Mouse (Mus musculus) midbrain, embryonic 11.5 days (tissue): ENCODE results near the gene Ermard. TPM values are rescaled to one million over a fixed set of nuclear protein-coding genes. Genes with fewer than 3 reads are reported as not detected.
"Not testable (repeated sequence)": the region's sequence is repeated elsewhere in the genome, so short reads cannot be mapped to it uniquely, and the experiment has no call there.

ENCODE experiments used
- ATAC-seq: fragments of 200-750 bp; cut with Nextera tagmentation; 2 replicates; pipeline ENCODE4 v1.8.0; 2017; ENCODE audit warnings: moderate TSS enrichment, moderate library complexity; ENCODE audit not compliant: low FRiP score
- DNase-seq: peaks from one replicate; pipeline ENCODE4 v3.0.0; 2015; ENCODE audit warnings: low spot score; ENCODE audit errors: missing footprints
- H3K27ac ChIP-seq: fragments of 300-500 bp; sonication (generic); 2 replicates; pipeline ENCODE4 v1.5.1; 2014; ENCODE audit warnings: low read depth, low read length
- H3K27me3 ChIP-seq: fragments of 300-500 bp; sonication (generic); 2 replicates; pipeline ENCODE4 v1.6.1; 2014; ENCODE audit warnings: mild to moderate bottlenecking, low read length, moderate library complexity, mixed read lengths; ENCODE audit not compliant: control insufficient read depth, insufficient read depth
- H3K36me3 ChIP-seq: fragments of 300-500 bp; sonication (generic); 2 replicates; pipeline ENCODE4 v1.6.1; 2014; ENCODE audit warnings: mild to moderate bottlenecking, low read length, moderate library complexity, mixed read lengths; ENCODE audit not compliant: control insufficient read depth, insufficient read depth
- H3K4me1 ChIP-seq: fragments of 300-500 bp; sonication (generic); 2 replicates; pipeline ENCODE4 v1.6.1; 2014; ENCODE audit warnings: low read length; ENCODE audit not compliant: control insufficient read depth, insufficient read depth
- H3K4me2 ChIP-seq: fragments of 300-500 bp; sonication (generic); 2 replicates; pipeline ENCODE4 v1.6.1; 2014; ENCODE audit warnings: mild to moderate bottlenecking, moderate library complexity
- H3K4me3 ChIP-seq: fragments of 300-500 bp; sonication (generic); 2 replicates; pipeline ENCODE4 v1.5.1; 2014; ENCODE audit warnings: low read depth, low read length
- H3K9ac ChIP-seq: fragments of 300-500 bp; sonication (generic); 2 replicates; pipeline ENCODE4 v1.6.1; 2014; ENCODE audit warnings: low read length
- H3K9me3 ChIP-seq: fragments of 300-500 bp; sonication (generic); 2 replicates; pipeline ENCODE4 v1.6.1; 2016; ENCODE audit warnings: low read length; ENCODE audit not compliant: control insufficient read depth
- WGBS: fragments of 180-500 bp; shearing (Covaris S2); extraction: QIAGEN DNeasy Blood & Tissue Kit; methylation state at CpG from one replicate; pipeline ENCODE4 v1.1.7; 2014; 5-methylcytosine and 5-hydroxymethylcytosine counted together
- polyA plus RNA-seq: library from polyadenylated mRNA; unstranded; fragments of >200 nt; fragmentation: Nextera tagmentation; extraction: Ambion mirVana; gene quantifications from 2 replicates; pipeline ENCODE4 v1.2.1, GENCODE M21; 2014

Ermard gene
- polyA plus RNA-seq, result 69.3 and 83.2 TPM in 2 replicates

DNA sequence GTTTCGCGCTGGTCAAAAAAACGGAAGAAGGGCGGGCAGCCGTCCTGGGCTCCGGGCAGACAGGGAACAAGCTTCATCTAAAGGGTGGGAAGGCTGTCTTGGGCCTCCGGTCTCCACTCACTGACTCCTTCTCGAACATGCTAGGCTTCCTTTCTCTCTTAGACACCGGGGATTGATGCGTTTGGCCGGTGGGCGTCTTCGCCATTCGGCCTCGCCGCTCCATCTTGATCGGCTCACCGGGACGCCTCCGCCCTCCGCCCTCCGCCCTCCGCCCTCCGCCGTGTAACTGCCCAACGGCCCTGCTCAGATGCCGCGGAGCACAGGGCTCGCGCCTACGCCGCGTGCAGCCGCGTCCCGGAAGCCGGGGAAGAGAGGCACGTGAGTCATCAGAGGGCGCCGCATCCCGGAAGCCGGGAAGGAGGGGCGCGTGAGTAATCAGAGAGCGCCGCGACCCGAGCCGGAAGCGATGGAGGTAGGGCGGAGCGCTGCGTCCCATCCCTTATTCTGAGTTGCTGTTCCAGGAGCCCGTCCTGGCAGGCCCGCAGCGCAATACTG is at the start of gene Ermard, which contains the start of the genes Tcte3 and Gm3448:
Gene Ermard, plus strand, starts transcription at position 34 of the 555 bp plus-strand sequence.
Gene Tcte3, minus strand, starts transcription at position 314 of the 555 bp plus-strand sequence.
Gene Gm3448, minus strand, starts transcription at position 363 of the 555 bp plus-strand sequence.
- H3K27ac ChIP-seq, H3K4me1 ChIP-seq, H3K9me3 ChIP-seq, H3K9ac ChIP-seq, H3K36me3 ChIP-seq, DNase-seq, H3K4me2 ChIP-seq, H3K27me3 ChIP-seq, H3K4me3 ChIP-seq: not testable (repeated sequence)
- ATAC-seq, result peak; percentile 98
- WGBS, result 0% methylated on average over 12 of the region's 56 CpGs

DNA sequence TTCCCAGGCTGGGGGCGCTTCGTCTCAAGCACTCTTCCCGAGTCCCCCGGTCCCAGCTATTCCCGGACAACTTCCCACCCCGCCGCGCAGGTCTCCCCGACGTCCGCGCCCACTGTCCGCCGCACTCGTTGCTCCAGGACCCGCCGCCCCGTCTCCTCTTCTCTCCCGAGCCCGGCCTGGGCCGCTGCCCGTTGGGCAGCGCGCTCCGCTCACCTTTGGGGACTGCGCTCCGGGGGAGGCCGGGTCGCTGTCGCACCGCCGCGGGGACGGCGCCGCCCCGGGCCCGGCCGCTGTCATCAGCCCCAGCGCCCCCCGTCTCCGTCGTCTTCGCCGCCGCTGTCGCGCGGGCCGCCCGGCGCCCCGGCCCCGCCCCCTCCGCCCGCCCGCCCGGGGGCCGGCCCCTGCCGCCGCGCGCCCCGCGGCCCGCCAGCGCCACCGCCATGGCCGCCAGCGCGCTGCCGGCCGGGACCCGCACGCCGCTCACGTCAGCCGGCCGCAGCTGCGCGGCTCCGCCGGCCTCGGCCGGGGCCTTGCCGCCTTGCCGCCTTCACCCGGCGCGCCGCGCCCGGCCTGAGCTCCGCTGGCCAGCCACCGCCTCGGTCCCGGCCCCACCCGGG is 48.4 kb upstream of the Ermard start:
- not testable (repeated sequence) for H3K9me3 ChIP-seq, H3K4me3 ChIP-seq, H3K27ac ChIP-seq, H3K36me3 ChIP-seq, H3K4me2 ChIP-seq, DNase-seq, H3K9ac ChIP-seq, H3K4me1 ChIP-seq, H3K27me3 ChIP-seq
- WGBS, result no CpG with 5 or more reads among the region's 98 CpGs
- ATAC-seq, result peak; percentile 86

DNA sequence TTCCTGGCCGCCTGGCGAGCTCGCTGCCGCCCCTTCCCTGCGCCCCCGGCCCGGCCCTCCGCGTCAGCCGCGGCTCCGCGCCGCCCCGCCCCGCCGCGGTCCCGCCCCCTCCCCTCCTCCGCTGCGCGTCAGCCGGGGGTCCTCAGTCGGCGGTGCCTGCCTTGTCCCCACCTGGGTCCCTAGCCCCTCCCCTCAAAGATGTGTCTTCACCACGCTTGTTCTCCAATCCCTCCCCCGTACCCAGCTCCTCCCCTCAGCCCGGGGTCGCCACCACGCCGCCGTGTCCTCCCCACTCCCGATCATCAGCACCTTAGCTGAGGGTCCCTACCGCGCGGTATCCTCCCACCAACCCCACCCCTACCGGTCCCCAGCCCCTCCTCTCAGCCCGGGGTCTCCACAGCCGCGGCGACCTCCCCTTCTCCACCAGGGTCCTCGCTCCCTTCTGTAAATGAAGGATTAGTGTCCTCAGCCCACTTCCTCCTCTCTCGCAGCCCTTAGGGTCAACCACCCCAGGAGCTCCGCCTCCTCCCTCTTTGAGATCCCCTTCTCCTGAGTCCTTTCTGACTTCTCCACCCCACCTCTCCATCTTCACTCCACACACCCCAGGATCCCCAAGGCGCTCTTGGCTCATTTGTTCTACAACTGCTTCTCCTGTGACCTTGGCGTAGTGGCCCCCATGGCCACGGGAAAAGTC is 47.7 kb upstream of the Ermard start:
- not testable (repeated sequence) for H3K9ac ChIP-seq, H3K27me3 ChIP-seq, H3K27ac ChIP-seq, H3K9me3 ChIP-seq, H3K4me3 ChIP-seq, H3K36me3 ChIP-seq, H3K4me1 ChIP-seq, H3K4me2 ChIP-seq, DNase-seq
- WGBS, result no CpG with 5 or more reads among the region's 47 CpGs
- ATAC-seq, result peak; percentile 92

DNA sequence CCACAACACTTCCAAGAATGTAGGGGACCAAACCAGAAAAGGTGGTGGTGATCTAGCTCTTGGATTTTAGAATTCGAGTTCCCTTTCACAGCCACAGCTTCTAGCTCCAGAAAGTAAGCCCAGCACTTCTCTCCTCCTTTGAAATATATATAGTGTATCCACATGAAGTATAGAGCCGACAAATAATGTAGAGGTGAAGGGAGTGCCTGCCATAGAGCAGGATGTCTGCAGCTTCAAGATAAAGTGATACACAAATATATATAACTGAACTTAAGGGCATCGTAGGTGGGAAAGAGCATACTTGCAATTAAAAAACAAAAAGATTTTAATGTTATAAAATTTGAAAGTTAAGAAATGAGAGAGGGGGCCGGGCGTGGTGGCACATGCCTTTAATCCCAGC is 46.9 kb upstream of the Ermard start:
- H3K27me3 ChIP-seq, ATAC-seq, H3K36me3 ChIP-seq, H3K27ac ChIP-seq, H3K4me2 ChIP-seq, DNase-seq, H3K4me3 ChIP-seq, H3K4me1 ChIP-seq, H3K9ac ChIP-seq, H3K9me3 ChIP-seq: not testable (repeated sequence)
- WGBS, result no CpG with 5 or more reads among the region's 5 CpGs

DNA sequence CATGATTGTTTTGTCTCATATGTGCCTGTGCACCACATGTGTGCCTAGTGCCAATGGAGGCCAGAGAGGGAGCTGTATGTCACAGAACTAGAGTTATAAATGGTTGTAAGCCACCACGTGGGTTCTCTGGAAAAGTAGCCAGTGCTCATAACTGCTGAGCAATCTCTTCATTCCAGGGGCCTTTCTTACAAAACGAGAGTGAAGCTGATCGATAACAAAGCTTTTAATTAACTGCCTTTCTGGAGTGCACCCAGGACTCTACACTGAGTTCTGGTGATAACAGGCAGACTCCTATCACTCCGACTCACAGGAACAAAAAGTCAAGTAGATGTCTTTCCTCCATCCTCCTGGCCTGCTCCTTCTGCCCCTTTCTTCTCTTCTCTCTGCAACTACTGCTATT is 41.0 kb upstream of the Ermard start:
- H3K27me3 ChIP-seq, H3K36me3 ChIP-seq, H3K9ac ChIP-seq, ATAC-seq, H3K4me2 ChIP-seq, H3K4me1 ChIP-seq, DNase-seq, H3K27ac ChIP-seq, H3K9me3 ChIP-seq, H3K4me3 ChIP-seq: not testable (repeated sequence)
- WGBS, result no CpG with 5 or more reads among the region's 4 CpGs

DNA sequence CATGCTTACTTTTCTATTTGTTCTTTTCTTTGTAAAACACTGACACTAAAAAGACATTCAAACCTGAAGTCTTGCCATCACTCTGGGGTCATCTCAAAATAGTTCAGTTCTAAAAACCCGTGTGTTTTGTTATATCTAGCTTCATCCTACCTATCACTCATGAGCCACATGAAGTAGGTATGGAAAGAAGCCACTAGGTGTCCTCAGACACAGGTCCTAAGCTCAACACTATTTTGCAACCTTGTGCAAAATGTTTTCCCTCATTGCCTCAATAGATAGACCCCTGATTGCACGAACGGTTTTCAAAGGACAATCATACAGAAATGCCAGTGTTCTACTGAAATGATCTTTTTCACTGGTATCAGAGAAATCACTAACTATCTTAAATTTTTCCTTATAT is 31.9 kb upstream of the Ermard start:
- not testable (repeated sequence) for H3K9me3 ChIP-seq, H3K4me1 ChIP-seq, ATAC-seq, H3K36me3 ChIP-seq, H3K27ac ChIP-seq, DNase-seq, H3K4me3 ChIP-seq, H3K27me3 ChIP-seq, H3K9ac ChIP-seq, H3K4me2 ChIP-seq
- WGBS, result no CpG with 5 or more reads among the region's 3 CpGs

DNA sequence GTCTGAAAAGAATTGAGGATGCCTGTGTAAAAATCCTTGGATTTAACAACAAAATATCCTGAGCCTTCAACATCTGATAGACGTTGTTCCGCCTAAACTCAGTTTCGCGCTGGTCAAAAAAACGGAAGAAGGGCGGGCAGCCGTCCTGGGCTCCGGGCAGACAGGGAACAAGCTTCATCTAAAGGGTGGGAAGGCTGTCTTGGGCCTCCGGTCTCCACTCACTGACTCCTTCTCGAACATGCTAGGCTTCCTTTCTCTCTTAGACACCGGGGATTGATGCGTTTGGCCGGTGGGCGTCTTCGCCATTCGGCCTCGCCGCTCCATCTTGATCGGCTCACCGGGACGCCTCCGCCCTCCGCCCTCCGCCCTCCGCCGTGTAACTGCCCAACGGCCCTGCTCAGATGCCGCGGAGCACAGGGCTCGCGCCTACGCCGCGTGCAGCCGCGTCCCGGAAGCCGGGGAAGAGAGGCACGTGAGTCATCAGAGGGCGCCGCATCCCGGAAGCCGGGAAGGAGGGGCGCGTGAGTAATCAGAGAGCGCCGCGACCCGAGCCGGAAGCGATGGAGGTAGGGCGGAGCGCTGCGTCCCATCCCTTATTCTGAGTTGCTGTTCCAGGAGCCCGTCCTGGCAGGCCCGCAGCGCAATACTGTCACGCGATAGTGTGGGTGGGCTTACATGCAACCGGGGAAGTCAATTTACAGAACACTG is 31.1 kb upstream of the Ermard start, which contains the start of gene Gm3435:
Gene Gm3435, plus strand, starts transcription at position 471 of the 708 bp plus-strand sequence.
- whole genome bisulfite sequencing, result no CpG with 5 or more reads among the region's 60 CpGs
- not testable (repeated sequence) for H3K27ac ChIP-seq, H3K4me2 ChIP-seq, DNase-seq, H3K9me3 ChIP-seq, H3K4me3 ChIP-seq, H3K27me3 ChIP-seq, H3K36me3 ChIP-seq, H3K4me1 ChIP-seq, H3K9ac ChIP-seq
- peak; percentile 98 for ATAC-seq

DNA sequence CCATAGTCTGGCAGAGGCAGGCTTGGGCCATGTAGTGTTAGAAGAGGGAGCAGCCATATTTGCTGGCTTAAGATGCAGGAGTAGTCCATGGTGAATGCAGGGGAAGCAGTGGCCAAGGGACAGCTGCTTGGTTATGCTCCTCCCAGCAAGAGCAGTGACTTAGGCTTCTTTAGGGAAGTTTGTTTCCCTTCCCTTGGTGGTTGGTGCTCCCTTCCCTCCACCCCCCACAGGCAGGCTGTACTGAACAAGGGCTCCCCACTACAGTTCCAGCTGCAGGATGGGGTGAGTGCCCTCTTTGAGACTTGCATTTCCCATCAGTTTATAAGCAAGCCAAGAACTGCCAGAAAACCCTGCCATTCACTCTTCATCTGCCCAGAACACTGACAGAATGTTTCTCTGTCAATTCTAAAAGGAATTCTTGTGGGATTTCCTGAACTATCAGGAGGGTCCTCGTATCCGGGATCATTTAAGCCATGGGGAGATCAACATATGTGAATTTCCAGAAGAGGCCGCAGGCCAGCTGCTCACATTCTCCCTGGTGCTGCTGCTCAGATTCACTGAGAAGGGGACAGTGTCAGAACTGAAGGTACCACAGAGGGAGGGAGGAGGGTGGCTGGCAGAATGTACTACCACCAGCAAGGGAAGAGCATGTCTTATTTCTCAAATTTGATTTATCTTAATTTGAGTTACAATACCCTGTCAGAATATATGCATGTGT is 19.3 kb upstream of the Ermard start:
- not testable (repeated sequence) for H3K27ac ChIP-seq, H3K9ac ChIP-seq, H3K4me1 ChIP-seq, H3K27me3 ChIP-seq, H3K4me3 ChIP-seq, H3K36me3 ChIP-seq, ATAC-seq, H3K9me3 ChIP-seq, H3K4me2 ChIP-seq, DNase-seq
- 87% methylated on average over 3 of the region's 3 CpGs for WGBS
